Mouse (Mus musculus): ENCODE data around the gene Pigs. TPM values are rescaled to one million over a fixed set of nuclear protein-coding genes. Genes with fewer than 3 reads are reported as not detected.

Gene Pigs
- polyA plus RNA-seq, 1 experiment: 70.8 TPM

GRCm38 (mm10) chr11:78346326-78347069 lies 18.3 kb downstream of the Pigs start:
- H3K4me1 ChIP-seq (ENCODE audit: control insufficient read depth, insufficient read depth, insufficient read length, low read length): peaks cover 25% of the 10 kb centered on the region
- WGBS: 84% methylated on average over 6 of the region's 6 CpGs
- H3K27me3 ChIP-seq (ENCODE audit: control insufficient read depth, insufficient read depth, low read length): no peaks in the 10 kb centered on the region; the same call in 1 of the 2 replicates
- H3K27ac ChIP-seq (ENCODE audit: insufficient read depth, low read depth, low read length): no peak overlapping the region
- TF ChIP-seq POLR2A (IDR thresholded peaks at IDR 0.05; ENCODE audit: low read depth, low read length) (no peak), CTCF (IDR thresholded peaks at IDR 0.05; ENCODE audit: extremely low read depth, insufficient read length, insufficient replicate concordance, low read depth, low read length) (no peak)
- no peak overlapping the region for H3K4me3 ChIP-seq (ENCODE audit: low read depth, low read length)
- H3K36me3 ChIP-seq (ENCODE audit: control insufficient read depth, insufficient read depth, low read length): peaks cover under 1% of the 10 kb centered on the region

- no peaks in the 10 kb centered on the region for H3K36me3 ChIP-seq (ENCODE audit: control insufficient read depth, insufficient read depth, low read length)
- no peak overlapping the region for H3K4me3 ChIP-seq (ENCODE audit: low read depth, low read length)
- H3K4me1 ChIP-seq (ENCODE audit: control insufficient read depth, insufficient read depth, insufficient read length, low read length): peaks cover 25% of the 10 kb centered on the region
- no peak overlapping the region for H3K27ac ChIP-seq (ENCODE audit: insufficient read depth, low read depth, low read length)
- TF ChIP-seq POLR2A (IDR thresholded peaks at IDR 0.05; ENCODE audit: low read depth, low read length) (no peak), CTCF (IDR thresholded peaks at IDR 0.05; ENCODE audit: extremely low read depth, insufficient read length, insufficient replicate concordance, low read depth, low read length) (peak; percentile 71; the same call in 1 of the 2 replicates)
- 94% methylated on average over 10 of the region's 10 CpGs for WGBS
- H3K27me3 ChIP-seq (ENCODE audit: control insufficient read depth, insufficient read depth, low read length): no peaks in the 10 kb centered on the region; the same call in 1 of the 2 replicates
Observed at GRCm38 (mm10) chr11:78347070-78347754, 19.0 kb downstream of the Pigs start.

GRCm38 (mm10) chr11:78347908-78348307 lies 19.7 kb downstream of the Pigs start:
- no peak overlapping the region for H3K4me3 ChIP-seq (ENCODE audit: low read depth, low read length)
- no peaks in the 10 kb centered on the region; the same call in 1 of the 2 replicates for H3K27me3 ChIP-seq (ENCODE audit: control insufficient read depth, insufficient read depth, low read length)
- peaks cover 25% of the 10 kb centered on the region for H3K4me1 ChIP-seq (ENCODE audit: control insufficient read depth, insufficient read depth, insufficient read length, low read length)
- H3K36me3 ChIP-seq (ENCODE audit: control insufficient read depth, insufficient read depth, low read length): no peaks in the 10 kb centered on the region
- no peak overlapping the region for H3K27ac ChIP-seq (ENCODE audit: insufficient read depth, low read depth, low read length)
- TF ChIP-seq CTCF (IDR thresholded peaks at IDR 0.05; ENCODE audit: extremely low read depth, insufficient read length, insufficient replicate concordance, low read depth, low read length): no peak
- no peak for TF ChIP-seq POLR2A (IDR thresholded peaks at IDR 0.05; ENCODE audit: low read depth, low read length)
- 73% methylated on average over 9 of the region's 9 CpGs for WGBS

GRCm38 (mm10) chr11:78348474-78348873 lies 20.3 kb downstream of the Pigs start:
- Histone ChIP-seq H3K36me3 (ENCODE audit: control insufficient read depth, insufficient read depth, low read length) (no peaks in the 10 kb centered on the region), H3K4me3 (ENCODE audit: low read depth, low read length) (no peak overlapping the region), H3K4me1 (ENCODE audit: control insufficient read depth, insufficient read depth, insufficient read length, low read length) (peaks cover 25% of the 10 kb centered on the region), H3K27me3 (ENCODE audit: control insufficient read depth, insufficient read depth, low read length) (no peaks in the 10 kb centered on the region), H3K27ac (ENCODE audit: insufficient read depth, low read depth, low read length) (no peak overlapping the region)
- no peak for TF ChIP-seq POLR2A (IDR thresholded peaks at IDR 0.05; ENCODE audit: low read depth, low read length)
- no peak for TF ChIP-seq CTCF (IDR thresholded peaks at IDR 0.05; ENCODE audit: extremely low read depth, insufficient read length, insufficient replicate concordance, low read depth, low read length)
- WGBS: 86% methylated on average over 7 of the region's 7 CpGs

- TF ChIP-seq CTCF (IDR thresholded peaks at IDR 0.05; ENCODE audit: extremely low read depth, insufficient read length, insufficient replicate concordance, low read depth, low read length): no peak
- 53% methylated on average over 4 of the region's 4 CpGs for WGBS
- H3K27me3 ChIP-seq (ENCODE audit: control insufficient read depth, insufficient read depth, low read length): no peaks in the 10 kb centered on the region
- H3K4me3 ChIP-seq (ENCODE audit: low read depth, low read length): no peak overlapping the region
- H3K36me3 ChIP-seq (ENCODE audit: control insufficient read depth, insufficient read depth, low read length): no peaks in the 10 kb centered on the region
- peak overlapping the region; percentile 54 for H3K27ac ChIP-seq (ENCODE audit: insufficient read depth, low read depth, low read length)
- H3K4me1 ChIP-seq (ENCODE audit: control insufficient read depth, insufficient read depth, insufficient read length, low read length): peaks cover 23% of the 10 kb centered on the region
Observed at GRCm38 (mm10) chr11:78349441-78350358, 21.5 kb downstream of the Pigs start.

- no peaks in the 10 kb centered on the region for H3K27me3 ChIP-seq (ENCODE audit: control insufficient read depth, insufficient read depth, low read length)
- no peaks in the 10 kb centered on the region for H3K36me3 ChIP-seq (ENCODE audit: control insufficient read depth, insufficient read depth, low read length)
- 83% methylated on average over 1 of the region's 1 CpGs for WGBS
- H3K4me1 ChIP-seq (ENCODE audit: control insufficient read depth, insufficient read depth, insufficient read length, low read length): peaks cover 6% of the 10 kb centered on the region; the same call in 1 of the 2 replicates
- no peak overlapping the region for H3K4me3 ChIP-seq (ENCODE audit: low read depth, low read length)
- no peak overlapping the region for H3K27ac ChIP-seq (ENCODE audit: insufficient read depth, low read depth, low read length)
- TF ChIP-seq POLR2A (IDR thresholded peaks at IDR 0.05; ENCODE audit: low read depth, low read length) (no peak), CTCF (IDR thresholded peaks at IDR 0.05; ENCODE audit: extremely low read depth, insufficient read length, insufficient replicate concordance, low read depth, low read length) (no peak)
Observed at GRCm38 (mm10) chr11:78353081-78353480, 24.9 kb downstream of the Pigs start.
